Mouse (Mus musculus): Measurements from ENCODE around the gene Rpf2.
A peak's percentile ranks its signal among the peaks of the same experiment; 100 is the strongest.

Gene Rpf2

DNA sequence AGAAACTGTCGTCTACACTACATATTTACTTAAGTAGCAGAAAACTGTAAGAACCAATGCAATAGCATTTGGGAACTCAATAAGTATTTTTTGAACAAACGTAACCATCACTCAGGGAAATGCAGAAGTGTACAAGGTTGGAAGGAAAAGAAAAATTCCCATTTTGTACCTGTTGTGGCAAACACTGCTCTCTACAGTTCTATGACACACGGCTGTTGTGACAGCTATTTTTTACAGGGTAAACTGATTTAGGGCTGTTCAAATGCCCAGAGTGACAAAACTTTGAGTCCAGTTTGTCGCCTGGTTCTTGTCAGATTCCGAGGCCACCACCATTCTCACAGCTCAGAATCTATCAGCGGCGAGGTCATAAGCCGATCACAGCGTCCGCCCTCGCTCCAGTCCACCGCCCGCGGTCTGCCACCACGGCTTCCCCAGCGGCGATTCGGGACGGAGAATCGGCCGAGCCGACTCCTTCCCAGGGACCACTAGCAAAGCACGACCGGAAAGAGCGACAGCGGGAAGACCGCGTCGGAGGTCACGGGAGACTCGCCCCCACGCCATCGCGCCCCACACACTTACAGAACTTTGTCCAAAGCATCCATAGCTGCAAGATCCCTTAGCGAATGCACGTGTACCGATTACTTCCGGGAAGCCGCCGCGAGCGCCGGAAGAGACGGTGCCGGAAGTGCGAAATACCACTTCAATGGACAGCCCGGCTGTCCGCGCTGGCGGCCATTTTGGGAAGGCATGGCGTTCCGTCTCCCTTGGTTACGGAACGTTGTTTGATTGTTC is at the start of gene Rpf2:
Gene Rpf2 (minus strand): TSS at position 663 of the 792 bp plus-strand sequence.
- DNase-seq = peak; percentile 59 to 72

- no peak for DNase-seq
Observed at GRCm38 (mm10) chr10:40292640-40293039, 45.8 kb upstream of the Rpf2 start.

DNA sequence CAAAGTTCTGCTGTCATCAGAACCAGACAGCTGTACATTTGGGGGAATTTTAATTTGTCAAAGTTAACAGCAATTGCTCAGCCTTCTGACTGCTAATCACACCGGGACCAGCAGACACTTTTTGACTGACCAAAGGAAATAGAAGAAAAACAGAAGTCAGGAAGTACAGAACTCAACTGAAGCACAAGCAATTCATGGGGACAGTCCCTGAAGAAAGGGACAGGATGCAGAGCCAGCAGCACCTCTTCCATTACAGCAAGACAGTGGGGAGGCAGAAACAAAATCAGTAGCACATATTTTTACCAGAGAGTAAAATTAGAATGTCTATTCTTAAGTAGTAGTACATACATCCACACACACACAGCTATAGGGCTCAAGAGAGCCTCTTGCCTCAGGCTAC is 39.9 kb upstream of the Rpf2 start:
- DNase-seq = no peak

DNA sequence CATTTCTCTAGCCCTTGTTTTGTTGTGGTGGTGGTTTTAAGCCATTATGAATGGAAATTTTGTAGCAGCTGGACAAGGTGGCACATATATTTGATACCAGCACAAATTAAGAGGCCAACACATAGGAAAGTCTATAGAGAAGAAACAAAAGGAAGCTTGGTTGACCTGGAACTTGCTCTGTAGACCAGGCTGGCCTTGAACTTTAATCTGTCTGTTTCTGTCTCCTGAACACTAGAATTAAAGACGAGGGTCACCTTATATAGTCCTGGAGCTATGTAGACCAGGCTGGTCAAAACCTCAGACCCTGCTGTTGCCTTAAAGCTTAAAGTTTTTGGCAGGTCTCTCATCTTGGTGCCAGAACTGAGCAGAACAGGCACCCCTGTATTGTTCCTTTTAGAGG is 38.7 kb upstream of the Rpf2 start:
- no peak for DNase-seq

- no peak for DNase-seq
Observed at GRCm38 (mm10) chr10:40284997-40285396, 38.2 kb upstream of the Rpf2 start.

DNA sequence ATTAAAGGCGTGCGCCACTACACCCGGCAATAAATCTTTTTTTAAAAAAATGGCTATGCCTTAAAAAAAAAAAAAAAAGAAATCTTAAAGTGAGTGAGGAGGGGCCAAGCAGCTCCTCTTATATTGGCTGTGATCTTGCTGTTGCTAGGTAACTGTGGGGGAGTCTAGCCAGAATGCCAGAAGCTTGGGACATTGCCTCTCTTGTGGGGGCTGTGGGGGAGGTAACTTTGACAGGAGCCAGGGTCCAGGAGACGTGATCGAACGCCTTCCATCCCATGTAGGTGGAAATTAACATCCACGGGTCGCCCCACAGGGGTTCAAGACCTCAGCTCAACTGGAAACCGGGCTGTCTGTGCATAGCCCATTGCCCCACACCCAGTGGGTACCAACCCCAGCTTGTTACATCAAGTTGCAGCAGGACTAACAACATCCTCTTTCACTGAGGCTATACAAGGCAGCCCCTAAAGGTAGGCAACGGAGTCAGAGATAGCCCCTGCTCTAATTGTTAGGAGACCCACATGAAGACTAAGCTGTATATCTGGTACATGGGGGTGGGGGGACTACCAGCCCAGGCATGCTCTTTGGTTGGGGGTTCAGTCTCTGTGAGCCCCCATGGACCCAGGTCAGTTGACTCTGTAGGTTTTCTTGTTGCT is 37.5 kb upstream of the Rpf2 start:
- no peak for DNase-seq

- DNase-seq = no peak
Observed at GRCm38 (mm10) chr10:40283636-40284035, 36.8 kb upstream of the Rpf2 start.

DNA sequence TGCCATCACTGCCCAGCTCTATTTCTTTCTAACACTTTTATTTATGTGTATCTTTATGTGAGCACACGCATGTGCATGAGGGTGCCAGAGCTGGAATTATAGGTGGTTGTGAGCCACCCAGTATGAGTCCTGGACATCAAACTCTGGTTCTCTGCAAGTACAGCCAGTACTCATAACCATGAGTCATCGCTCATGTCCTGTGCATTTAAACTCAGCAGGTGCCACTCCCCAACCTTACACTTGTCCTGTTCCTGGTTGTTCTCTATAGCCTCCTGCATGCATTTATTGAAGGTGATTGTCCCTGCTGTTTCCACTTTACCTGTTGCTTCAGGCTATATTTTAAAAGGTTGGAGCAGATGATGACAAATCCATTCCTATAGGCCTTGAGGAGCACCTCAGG is 34.7 kb upstream of the Rpf2 start:
- no peak for DNase-seq

- no peak for DNase-seq
Observed at GRCm38 (mm10) chr10:40278317-40278716, 31.5 kb upstream of the Rpf2 start.

DNA sequence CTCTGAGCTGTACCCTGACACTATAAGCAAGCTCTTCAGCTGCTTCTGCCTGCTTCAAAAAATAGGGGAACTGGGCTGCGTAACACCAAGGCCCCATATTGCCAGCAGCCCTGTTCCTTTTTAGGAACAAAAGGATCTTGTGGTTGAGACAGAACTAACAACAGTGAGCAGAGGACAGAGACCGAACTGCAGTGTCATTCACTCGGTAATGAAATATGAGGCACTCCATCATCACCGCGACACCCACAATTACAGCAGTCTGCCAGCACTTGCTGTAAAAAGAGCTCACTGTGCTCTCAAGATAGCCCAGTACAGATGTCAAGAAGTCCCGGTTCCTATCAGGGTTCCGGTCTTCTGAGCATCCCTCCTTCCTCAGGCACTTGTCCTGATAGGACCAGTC is 29.2 kb upstream of the Rpf2 start:
- no peak for DNase-seq

DNA sequence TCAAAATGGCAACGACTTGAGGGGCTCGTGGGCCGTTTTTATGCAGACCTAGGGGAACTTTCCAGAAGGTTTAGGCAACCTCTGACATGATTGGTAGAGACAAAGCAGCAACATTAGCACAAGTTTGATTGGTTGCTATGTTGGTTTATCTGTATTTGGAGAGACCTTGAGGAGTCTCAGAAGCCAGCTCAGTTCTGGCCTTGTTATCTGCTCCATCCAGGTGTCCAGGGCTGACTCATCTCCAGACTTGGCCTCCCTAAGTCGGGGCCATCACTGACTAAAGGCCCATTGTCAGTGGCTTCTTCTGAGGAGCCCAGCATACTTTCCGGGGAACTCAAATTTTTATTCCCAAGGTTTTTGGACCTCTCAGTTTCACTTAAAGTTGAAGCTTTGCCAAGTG is 27.1 kb upstream of the Rpf2 start:
- no peak for DNase-seq

DNA sequence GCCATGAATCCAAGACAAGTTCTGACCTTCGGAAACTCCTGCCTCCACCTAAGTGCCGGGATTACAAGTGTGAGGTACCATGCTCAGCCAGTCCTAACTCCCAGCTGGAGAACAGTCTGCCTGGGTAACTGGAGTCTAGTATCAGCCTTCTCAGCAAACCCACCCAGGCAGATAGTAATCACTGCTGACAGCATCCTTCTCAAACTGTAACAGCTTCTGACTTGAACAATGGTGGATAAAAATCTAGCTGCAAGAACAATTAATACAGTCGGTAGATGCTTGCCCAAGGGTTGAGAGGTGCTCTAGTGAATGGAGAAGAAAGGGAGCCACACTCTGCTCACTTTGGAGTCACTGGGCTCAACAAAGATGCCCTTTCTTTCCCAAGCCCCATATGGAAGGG is 24.4 kb upstream of the Rpf2 start:
- DNase-seq = no peak

- DNase-seq = no peak
Observed at GRCm38 (mm10) chr10:40264920-40265319, 18.1 kb upstream of the Rpf2 start.

- no peak for DNase-seq
Observed at GRCm38 (mm10) chr10:40263691-40264090, 16.9 kb upstream of the Rpf2 start.

DNA sequence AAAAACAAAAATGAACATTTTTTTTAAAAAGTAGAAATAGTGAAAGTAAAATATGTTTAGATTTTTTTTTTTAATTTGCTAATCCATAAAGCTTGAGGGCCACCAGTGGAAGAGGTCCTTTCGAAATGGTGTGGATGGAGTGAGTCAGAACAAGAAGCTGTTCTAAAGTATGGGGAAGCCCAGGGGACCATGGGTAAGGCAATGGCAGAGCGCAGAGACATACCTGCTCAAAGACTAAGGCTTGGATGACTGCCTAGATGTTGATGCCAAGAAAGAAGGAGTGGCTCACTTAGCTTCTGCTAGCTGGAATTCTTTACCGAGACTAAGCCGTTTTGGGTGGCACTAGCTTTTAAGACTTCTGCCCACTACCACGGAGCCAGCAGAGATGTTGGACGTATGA is 15.4 kb upstream of the Rpf2 start:
- DNase-seq = no peak

DNA sequence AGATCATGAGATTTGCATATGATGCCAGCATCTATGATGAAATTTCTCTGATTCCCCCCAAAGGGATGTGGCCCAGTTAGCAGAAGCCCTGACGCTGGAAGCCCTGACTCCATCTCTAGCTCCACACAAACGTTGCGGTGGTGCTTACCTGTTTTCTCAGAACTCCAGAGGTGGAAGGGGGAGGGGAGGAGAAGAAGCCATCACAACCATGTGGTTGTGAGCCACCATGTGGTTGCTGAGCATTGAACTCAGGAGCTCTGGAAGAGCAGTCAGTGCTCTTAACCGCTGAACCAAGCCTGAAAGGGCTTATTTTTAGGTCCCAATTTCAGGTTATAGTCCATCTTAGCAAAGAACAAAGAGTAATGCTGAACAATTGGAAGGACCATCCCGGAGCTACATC is 13.5 kb upstream of the Rpf2 start:
- no peak for DNase-seq

- no peak for DNase-seq
Observed at GRCm38 (mm10) chr10:40259542-40259941, 12.7 kb upstream of the Rpf2 start.

- no peak for DNase-seq
Observed at GRCm38 (mm10) chr10:40258976-40259375, 12.1 kb upstream of the Rpf2 start.

GRCm38 (mm10) chr10:40258401-40258966 is 11.6 kb upstream of the Rpf2 start:
- DNase-seq = peak; percentile 43 to 69

- peak; percentile 84 to 89 for DNase-seq
Observed at GRCm38 (mm10) chr10:40257414-40258255, 10.8 kb upstream of the Rpf2 start, which contains the start of gene Gtf3c6. Gtf3c6 (minus strand) TSS chr10:40258108.

DNA sequence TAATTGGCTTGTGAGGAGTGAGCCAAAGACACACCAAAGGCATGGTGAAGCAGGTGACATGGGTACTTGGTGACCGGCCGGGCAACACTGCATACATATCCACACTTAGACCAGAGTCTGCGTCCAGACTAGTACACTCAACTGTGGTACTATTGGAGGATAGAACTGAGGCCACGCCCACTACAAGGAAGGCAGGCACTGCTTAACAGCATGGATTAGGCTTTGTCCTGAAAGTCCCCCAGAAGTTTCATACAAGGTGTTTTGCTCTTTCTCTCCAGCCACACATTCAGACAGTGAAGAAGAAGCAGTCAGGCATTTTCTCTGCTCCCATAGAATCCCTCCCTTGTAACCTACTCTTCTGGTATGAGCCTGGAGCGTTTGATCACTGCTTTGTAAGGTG is 9.9 kb upstream of the Rpf2 start:
- DNase-seq = peak; percentile 20 to 59

DNA sequence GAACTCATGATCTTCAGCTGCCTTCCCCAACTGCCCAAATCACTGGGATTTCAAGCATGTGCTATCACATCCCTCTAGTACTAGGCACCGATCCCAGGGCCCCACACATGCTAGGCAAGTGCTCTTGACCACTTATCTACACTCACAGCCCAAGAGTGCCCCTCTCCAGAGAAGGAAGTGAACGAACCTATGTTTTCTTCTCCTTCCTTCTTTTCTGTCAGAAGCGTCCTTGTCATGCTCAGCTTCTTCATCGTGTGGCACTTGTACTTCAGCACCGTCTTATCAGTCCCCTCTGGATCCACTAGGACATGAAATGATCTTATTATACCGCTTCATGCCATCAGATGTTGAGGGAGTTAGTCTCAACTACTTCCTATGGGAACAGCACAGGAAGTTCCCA is 4.1 kb upstream of the Rpf2 start:
- DNase-seq = no peak

- no peak for DNase-seq
Observed at GRCm38 (mm10) chr10:40249625-40250024, 2.8 kb upstream of the Rpf2 start.
